In the genomic region with DNA sequence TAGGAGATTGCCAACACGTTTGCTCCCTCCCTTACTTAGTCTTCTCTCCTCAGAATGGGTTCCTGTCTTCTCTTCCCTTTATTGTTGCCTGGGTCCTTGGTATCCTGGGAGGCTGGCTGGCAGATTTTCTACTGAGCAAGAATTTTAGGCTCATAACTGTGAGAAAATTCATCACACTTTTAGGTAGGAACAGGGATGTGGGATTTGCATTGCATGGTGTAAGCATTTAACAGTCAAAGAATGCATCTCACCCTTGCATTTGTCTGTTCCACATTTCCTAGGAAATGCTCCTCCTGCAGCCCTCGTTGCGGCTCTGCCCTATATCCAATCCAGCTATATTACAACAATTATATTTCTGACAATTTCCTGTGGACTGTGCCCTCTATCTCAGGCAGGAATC, we compare ENCODE assay signal across 24 mouse cellular contexts. TPM values are rescaled to one million over a fixed set of nuclear protein-coding genes. Genes with fewer than 3 reads are reported as not detected.
"Had no signal": no experiment of that assay in that cellular context is flagged by ENCODE, and none has a peak within 500 bp of the region (broad histone marks: within the 10 kb centered on the region; RNA-seq: fewer than 3 reads in every experiment).

No protein-coding gene starts in this region.

- H3K4me2 ChIP-seq: liver, embryonic 15.5 days; lung, embryonic 15.5 days; midbrain, embryonic 12.5 days; neural tube, embryonic 12.5 days; stomach, embryonic 15.5 days had no signal

- DNase-seq: liver, postnatal 0 days; lung, adult 2 months; lung, postnatal 14 days; lung, postnatal 36 days; thymus, adult 18-20 months; thymus, postnatal 14 days; thymus, postnatal 36 days had no signal

- H3K27ac ChIP-seq: liver, embryonic 15.5 days; lung, embryonic 15.5 days; macrophage; midbrain, embryonic 12.5 days; neural tube, embryonic 12.5 days; stomach, embryonic 15.5 days; stomach, postnatal 0 days had no signal

- H3K4me3 ChIP-seq: liver, embryonic 15.5 days; lung, embryonic 15.5 days; megakaryocyte, embryonic 14.5 days; midbrain, embryonic 12.5 days; neural tube, embryonic 12.5 days; stomach, embryonic 15.5 days had no signal

- ATAC-seq: liver, postnatal 0 days; lung, postnatal 0 days; midbrain, embryonic 16.5 days had no signal

- H3K27me3 ChIP-seq: liver, embryonic 15.5 days; lung, embryonic 15.5 days; midbrain, embryonic 12.5 days; neural tube, embryonic 12.5 days; stomach, embryonic 15.5 days had no signal

- H3K36me3 ChIP-seq: liver, embryonic 15.5 days; lung, embryonic 15.5 days; midbrain, embryonic 12.5 days; neural tube, embryonic 12.5 days; stomach, embryonic 15.5 days had no signal

- H3K9me3 ChIP-seq: liver, embryonic 15.5 days; lung, embryonic 15.5 days; megakaryocyte, embryonic 14.5 days; midbrain, embryonic 12.5 days; neural tube, embryonic 12.5 days; stomach, embryonic 15.5 days had no signal

- H3K4me1 ChIP-seq: liver, embryonic 15.5 days; lung, embryonic 15.5 days; megakaryocyte, embryonic 14.5 days; midbrain, embryonic 12.5 days; neural tube, embryonic 12.5 days; stomach, embryonic 15.5 days had no signal

- H3K9ac ChIP-seq: liver, embryonic 15.5 days; liver, postnatal 0 days; lung, embryonic 15.5 days; midbrain, embryonic 12.5 days; neural tube, embryonic 12.5 days; stomach, embryonic 15.5 days had no signal

RNA-seq across cellular contexts. Expression of a gene that starts 11.1 kb away (rescaled TPM):
- total RNA-seq: megakaryocyte progenitor cell, adult 5-6 weeks; monocyte, adult 5-6 weeks; neutrophil, adult 5-6 weeks had no signal
- polyA plus RNA-seq: lung, adult 2 months; lung, postnatal 0 days; macrophage; midbrain, embryonic 12.5 days; midbrain, embryonic 14.5 days; midbrain, embryonic 16.5 days; neural tube, embryonic 12.5 days; neural tube, embryonic 14.5 days; stomach, postnatal 0 days had no signal

RNA-seq across cellular contexts. Expression of a gene that starts 17.2 kb away (rescaled TPM):
- total RNA-seq: monocyte, adult 5-6 weeks; neutrophil, adult 5-6 weeks had no signal
- polyA plus RNA-seq: lung, adult 2 months; lung, embryonic 15.5 days; lung, postnatal 0 days; macrophage; midbrain, embryonic 12.5 days; midbrain, embryonic 14.5 days; midbrain, embryonic 16.5 days; neural tube, embryonic 14.5 days; stomach, postnatal 0 days; thymus, postnatal 0 days had no signal

RNA-seq across cellular contexts. Expression of a gene that starts 49.6 kb away (rescaled TPM):
- total RNA-seq: megakaryocyte progenitor cell, adult 5-6 weeks; monocyte, adult 5-6 weeks; neutrophil, adult 5-6 weeks had no signal
- polyA plus RNA-seq: lung, embryonic 15.5 days; macrophage; midbrain, embryonic 12.5 days; midbrain, embryonic 14.5 days; midbrain, embryonic 16.5 days; neural tube, embryonic 12.5 days; neural tube, embryonic 14.5 days; spleen, adult 2 months; thymus, postnatal 0 days had no signal

RNA-seq across cellular contexts. Expression of a gene that starts 58.4 kb away (rescaled TPM):
- total RNA-seq: monocyte, adult 5-6 weeks; neutrophil, adult 5-6 weeks had no signal
- polyA plus RNA-seq: lung, adult 2 months; lung, embryonic 15.5 days; lung, postnatal 0 days; macrophage; midbrain, embryonic 12.5 days; midbrain, embryonic 14.5 days; midbrain, embryonic 16.5 days had no signal
